Mouse (Mus musculus) liver, adult 2 months (tissue): ENCODE results near the gene Rilpl1. TPM values are rescaled to one million over a fixed set of nuclear protein-coding genes. Genes with fewer than 3 reads are reported as not detected.

ENCODE experiments used
- DNase-seq: peaks from one replicate; pipeline ENCODE4 v3.0.0-alpha.2; 2011; ENCODE audit warnings: low read depth, low spot score; ENCODE audit errors: extremely low read depth
- H3K27ac ChIP-seq: fragments of 200-500 bp; replicated peaks from 2 replicates; pipeline ENCODE4 v1.5.1; 2012; ENCODE audit warnings: low read depth, mild to moderate bottlenecking, control low read depth, inconsistent platforms, low read length; ENCODE audit not compliant: insufficient read depth
- H3K27me3 ChIP-seq: fragments of 200-500 bp; 2 replicates; pipeline ENCODE4 v1.6.1; 2012; ENCODE audit warnings: mild to moderate bottlenecking, moderate library complexity, low read length, inconsistent platforms; ENCODE audit not compliant: control insufficient read depth, insufficient read depth
- H3K36me3 ChIP-seq: fragments of 200-500 bp; 2 replicates; pipeline ENCODE4 v1.6.1; 2012; ENCODE audit warnings: low read length, inconsistent platforms; ENCODE audit not compliant: control insufficient read depth, insufficient read depth
- H3K4me1 ChIP-seq: fragments of 200-500 bp; 2 replicates; pipeline ENCODE4 v1.6.1; 2011; ENCODE audit warnings: low read length; ENCODE audit not compliant: control insufficient read depth, insufficient read depth
- H3K4me3 ChIP-seq: fragments of 200-500 bp; 2 replicates; pipeline ENCODE4 v1.5.1; 2011; ENCODE audit warnings: low read depth, mild to moderate bottlenecking, control low read depth, low read length, moderate library complexity; ENCODE audit not compliant: insufficient read depth
- H3K79me2 ChIP-seq: fragments of 200-500 bp; 2 replicates; pipeline ENCODE4 v1.6.1; 2012; ENCODE audit warnings: inconsistent platforms, mild to moderate bottlenecking, low read length, moderate library complexity; ENCODE audit not compliant: control insufficient read depth, insufficient read depth
- H3K9ac ChIP-seq: fragments of 200-500 bp; 2 replicates; pipeline ENCODE4 v1.6.1; 2012; ENCODE audit warnings: low read depth, mild to moderate bottlenecking, control low read depth, inconsistent platforms, low read length
- CTCF ChIP-seq: fragments of 200-500 bp; IDR thresholded peaks from 2 replicates; pipeline ENCODE4 v1.5.1; 2011; ENCODE audit warnings: low read depth, low read length, control low read depth
- POLR2A ChIP-seq: fragments of 200-500 bp; IDR thresholded peaks from 2 replicates; pipeline ENCODE4 v1.6.1; 2011; ENCODE audit warnings: low read length, control low read depth; ENCODE audit not compliant: insufficient read depth; ENCODE audit errors: extremely low read depth
- WGBS: fragments of 180-500 bp; shearing (Covaris S2); methylation state at CpG from one replicate; pipeline ENCODE4 v1.1.7; 2018; 5-methylcytosine and 5-hydroxymethylcytosine counted together
- polyA plus RNA-seq: library from polyadenylated mRNA; depleted of rRNA; stranded (reverse); fragments of >200 nt; gene quantifications from 2 replicates; pipeline ENCODE4 v1.2.3, GENCODE M21; 2012
- total RNA-seq: library from RNA; depleted of rRNA; stranded (reverse); fragments of >200 nt; gene quantifications from 2 replicates; pipeline ENCODE4 v1.2.3, GENCODE M21; 2014

Gene Rilpl1
- total and polyA plus RNA-seq, 2 experiments = 1.6 to 2.0 TPM

DNA sequence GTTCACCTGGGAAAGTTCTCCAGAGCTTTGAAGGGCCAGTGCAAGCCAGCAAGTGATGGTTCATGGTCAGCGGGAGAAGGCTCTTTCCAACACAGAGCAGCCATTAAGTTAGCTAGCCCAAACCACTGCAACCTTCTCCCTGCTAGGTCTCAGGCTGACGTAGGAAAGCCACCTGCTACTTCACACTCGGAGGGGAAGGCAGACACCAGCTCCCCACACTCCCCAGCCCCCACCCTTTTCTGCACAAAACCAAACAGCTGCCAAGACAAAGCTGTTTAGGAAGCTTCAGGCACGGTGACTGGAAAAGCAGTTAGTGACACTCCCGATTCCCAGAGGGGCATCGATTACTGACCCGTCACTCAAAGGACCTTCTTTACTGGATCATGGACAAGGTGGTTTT lies 35.6 kb downstream of the Rilpl1 start:
- H3K27ac ChIP-seq = no peak overlapping the region
- H3K79me2 ChIP-seq = no peaks in the 10 kb centered on the region
- DNase-seq = no peak
- no peak for TF ChIP-seq CTCF
- TF ChIP-seq POLR2A = no peak
- H3K27me3 ChIP-seq = no peaks in the 10 kb centered on the region
- H3K4me1 ChIP-seq = no peaks in the 10 kb centered on the region
- no peak overlapping the region for H3K4me3 ChIP-seq
- 71% methylated on average over 7 of the region's 7 CpGs for WGBS
- H3K36me3 ChIP-seq = no peaks in the 10 kb centered on the region
- no peak overlapping the region for H3K9ac ChIP-seq

- H3K27me3 ChIP-seq = no peaks in the 10 kb centered on the region
- H3K27ac ChIP-seq = no peak overlapping the region
- H3K4me1 ChIP-seq = no peaks in the 10 kb centered on the region
- no peak overlapping the region for H3K9ac ChIP-seq
- DNase-seq = no peak
- no peak overlapping the region for H3K4me3 ChIP-seq
- H3K36me3 ChIP-seq = no peaks in the 10 kb centered on the region
- H3K79me2 ChIP-seq = no peaks in the 10 kb centered on the region
- WGBS = 85% methylated on average over 11 of the region's 11 CpGs
- TF ChIP-seq CTCF (no peak), POLR2A (no peak)
These were observed 37.7 kb downstream of the Rilpl1 start for GRCm38 (mm10) chr5:124493455-124493854.

GRCm38 (mm10) chr5:124492618-124493017 lies 38.6 kb downstream of the Rilpl1 start:
- no peaks in the 10 kb centered on the region for H3K36me3 ChIP-seq

DNA sequence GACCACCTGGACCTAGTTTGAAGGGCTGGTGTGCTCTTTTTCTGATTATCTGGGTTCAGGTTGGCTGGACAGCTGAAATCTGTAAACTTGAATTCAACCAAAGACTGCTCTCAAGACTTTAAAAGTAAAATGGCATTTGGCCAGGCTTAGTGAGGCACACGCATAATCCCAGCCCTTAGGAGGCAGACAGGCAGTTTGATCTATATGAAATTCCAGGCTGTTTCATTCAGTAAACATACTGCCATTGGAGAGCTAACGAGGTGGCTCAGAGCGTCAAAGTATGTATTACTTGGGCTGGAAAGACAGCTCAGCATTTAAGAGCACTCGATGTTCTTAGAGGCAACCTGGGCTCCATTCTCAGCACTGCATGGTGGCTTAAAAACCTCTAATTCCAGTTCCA lies 39.5 kb downstream of the Rilpl1 start:
- DNase-seq = no peak
- Histone ChIP-seq H3K36me3 (no peaks in the 10 kb centered on the region), H3K27me3 (no peaks in the 10 kb centered on the region), H3K4me1 (no peaks in the 10 kb centered on the region), H3K4me3 (no peak overlapping the region), H3K27ac (no peak overlapping the region), H3K79me2 (no peaks in the 10 kb centered on the region), H3K9ac (no peak overlapping the region)
- 89% methylated on average over 4 of the region's 4 CpGs for WGBS
- TF ChIP-seq POLR2A = no peak
- TF ChIP-seq CTCF = no peak

More at GRCm38 (mm10) chr5:124492618-124493017, 38.6 kb downstream of the Rilpl1 start:
- Histone ChIP-seq H3K79me2 (no peaks in the 10 kb centered on the region), H3K4me1 (no peaks in the 10 kb centered on the region), H3K27ac (no peak overlapping the region), H3K4me3 (no peak overlapping the region), H3K27me3 (no peaks in the 10 kb centered on the region), H3K9ac (no peak overlapping the region)
- no peak for TF ChIP-seq CTCF
- TF ChIP-seq POLR2A = no peak
- DNase-seq = no peak
- WGBS = 84% methylated on average over 4 of the region's 4 CpGs

DNA sequence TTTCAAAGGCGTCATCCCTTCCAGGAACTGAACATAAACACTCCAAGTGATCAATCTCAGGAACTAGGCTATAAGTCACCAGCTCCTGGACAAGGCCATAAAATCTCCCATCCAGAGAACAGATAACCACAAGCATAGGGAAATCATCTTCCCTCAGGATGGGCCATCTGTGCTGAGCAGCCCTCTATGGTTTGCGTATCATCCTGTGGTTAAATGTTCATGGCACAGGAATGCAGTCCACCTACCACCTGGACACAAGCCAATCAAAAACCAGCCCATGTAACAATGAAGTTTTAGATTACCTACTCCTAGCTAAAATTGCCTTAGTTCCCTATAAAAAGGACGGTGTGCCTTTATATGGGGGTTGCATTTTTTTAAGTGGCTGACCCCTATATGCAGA lies 42.3 kb downstream of the Rilpl1 start:
- no peak overlapping the region for H3K27ac ChIP-seq
- H3K4me3 ChIP-seq = no peak overlapping the region
- 91% methylated on average over 3 of the region's 3 CpGs for WGBS
- H3K36me3 ChIP-seq = no peaks in the 10 kb centered on the region
- no peaks in the 10 kb centered on the region for H3K4me1 ChIP-seq
- TF ChIP-seq CTCF (no peak), POLR2A (no peak)
- no peaks in the 10 kb centered on the region for H3K27me3 ChIP-seq
- H3K79me2 ChIP-seq = no peaks in the 10 kb centered on the region; the same call in 1 of the 2 replicates
- no peak overlapping the region for H3K9ac ChIP-seq
- DNase-seq = no peak

GRCm38 (mm10) chr5:124485654-124486053 lies 45.5 kb downstream of the Rilpl1 start:
- no peak overlapping the region for H3K27ac ChIP-seq
- H3K27me3 ChIP-seq = no peaks in the 10 kb centered on the region
- no peak for DNase-seq
- H3K9ac ChIP-seq = no peak overlapping the region
- H3K36me3 ChIP-seq = no peaks in the 10 kb centered on the region
- no peak for TF ChIP-seq POLR2A
- TF ChIP-seq CTCF = no peak
- no peak overlapping the region for H3K4me3 ChIP-seq
- H3K4me1 ChIP-seq = 0 out of 2 replicates have a peak, but pooled peaks cover 1% of the 10 kb centered on the region
- 57% methylated on average over 5 of the region's 5 CpGs for WGBS
- no peaks in the 10 kb centered on the region; the same call in 1 of the 2 replicates for H3K79me2 ChIP-seq
